Mouse (Mus musculus) MEL (cell line): Measurements from ENCODE around the gene Cenpp. TPM values are rescaled to one million over a fixed set of nuclear protein-coding genes. Genes with fewer than 3 reads are reported as not detected.

Experiments used
- DNase-seq: peaks from one replicate; pipeline ENCODE4 v3.0.0; 2011; ENCODE audit warnings: low read depth, low spot score
- H3K27ac ChIP-seq: 2 replicates; pipeline ENCODE4 v1.5.1; 2012; ENCODE audit warnings: low read depth, mild to moderate bottlenecking, control low read depth, low read length, moderate library complexity; ENCODE audit not compliant: control insufficient read depth
- H3K27me3 ChIP-seq, 2 experiments: fragments of 150-350 bp in 1 of 2; sonication (generic) in 1 of 2; 2 replicates each; pipeline ENCODE4 v1.6.1; 2012; ENCODE audit warnings: low read length in 2 of 2, mild to moderate bottlenecking in 2 of 2, improper control_type of control experiment in 1 of 2, moderate library complexity in 1 of 2; ENCODE audit not compliant: insufficient read depth in 2 of 2, control insufficient read depth in 1 of 2
- H3K36me3 ChIP-seq, 2 experiments: 2 replicates each; pipeline ENCODE4 v1.6.1; 2012 to 2014; ENCODE audit warnings: low read length in 2 of 2, improper control_type of control experiment in 1 of 2, inconsistent platforms in 1 of 2, mild to moderate bottlenecking in 1 of 2; ENCODE audit not compliant: insufficient read depth in 2 of 2, control insufficient read depth in 1 of 2
- H3K4me1 ChIP-seq, 2 experiments: fragments of 150-350 bp in 1 of 2; sonication (generic) in 1 of 2; 2 replicates each; pipeline ENCODE4 v1.6.1; 2012; ENCODE audit warnings: low read length in 2 of 2, improper control_type of control experiment in 1 of 2, mild to moderate bottlenecking in 1 of 2; ENCODE audit not compliant: insufficient read depth in 2 of 2, control insufficient read depth in 1 of 2
- H3K4me3 ChIP-seq, 2 experiments: fragments of 150-350 bp in 1 of 2; sonication (generic) in 1 of 2; 2 replicates each; pipeline ENCODE4 v1.5.1; 2012; ENCODE audit warnings: low read depth in 2 of 2, low read length in 2 of 2, mild to moderate bottlenecking in 2 of 2, moderate library complexity in 2 of 2, control low read depth in 1 of 2, improper control_type of control experiment in 1 of 2; ENCODE audit not compliant: control insufficient read depth in 1 of 2, insufficient read depth in 1 of 2
- H3K79me2 ChIP-seq: 2 replicates; pipeline ENCODE4 v1.6.1; 2012; ENCODE audit warnings: mild to moderate bottlenecking, low read length, moderate library complexity; ENCODE audit not compliant: control insufficient read depth, poor library complexity, insufficient read depth
- H3K9ac ChIP-seq: 2 replicates; pipeline ENCODE4 v1.6.1; 2012; ENCODE audit warnings: low read depth, mild to moderate bottlenecking, control low read depth, low read length, moderate library complexity; ENCODE audit not compliant: control insufficient read depth, poor library complexity, severe bottlenecking
- H3K9me3 ChIP-seq: fragments of 150-350 bp; sonication (generic); replicated peaks from 2 replicates; pipeline ENCODE4 v1.6.1; 2012; ENCODE audit warnings: mild to moderate bottlenecking, low read length, improper control_type of control experiment, moderate library complexity; ENCODE audit not compliant: insufficient read depth
- CHD1 ChIP-seq: IDR thresholded peaks from 2 replicates; pipeline ENCODE4 v1.6.1; 2012; ENCODE audit warnings: low read depth, mild to moderate bottlenecking, inconsistent platforms, low read length, improper control_type of control experiment
- CHD2 ChIP-seq: IDR thresholded peaks from 2 replicates; pipeline ENCODE4 v1.6.1; 2011; ENCODE audit warnings: low read length, improper control_type of control experiment
- CTCF ChIP-seq, 3 experiments: IDR thresholded peaks in 2 of 3; conservative IDR thresholded peaks in 1 of 3; 2 replicates each; pipeline ENCODE4 v1.5.1; 2011 to 2012; ENCODE audit warnings: low read length in 3 of 3, low read depth in 2 of 3, mild to moderate bottlenecking in 2 of 3, improper control_type of control experiment in 1 of 3, inconsistent platforms in 1 of 3, mixed read lengths in 1 of 3, moderate library complexity in 1 of 3; ENCODE audit not compliant: control insufficient read depth in 1 of 3, insufficient read depth in 1 of 3, poor library complexity in 1 of 3, severe bottlenecking in 1 of 3
- E2F4 ChIP-seq: IDR thresholded peaks from 2 replicates; pipeline ENCODE4 v1.6.1; 2011; ENCODE audit warnings: low read depth, low read length, improper control_type of control experiment, borderline replicate concordance
- EP300 ChIP-seq, 2 experiments: IDR thresholded peaks; 2 replicates each; pipeline ENCODE4 v1.6.1; 2011; ENCODE audit warnings: improper control_type of control experiment in 2 of 2, low read length in 2 of 2, low read depth in 1 of 2, mild to moderate bottlenecking in 1 of 2
- ETS1 ChIP-seq: IDR thresholded peaks from 2 replicates; pipeline ENCODE4 v1.6.1; 2012; ENCODE audit warnings: low read depth, mild to moderate bottlenecking, inconsistent platforms, low read length, improper control_type of control experiment, moderate library complexity
- GABPA ChIP-seq: IDR thresholded peaks from 2 replicates; pipeline ENCODE4 v1.6.1; 2012; ENCODE audit warnings: low read depth, mild to moderate bottlenecking, inconsistent platforms, low read length, improper control_type of control experiment, moderate library complexity
- GATA1 ChIP-seq: IDR thresholded peaks from 2 replicates; pipeline ENCODE4 v1.6.1; 2011; ENCODE audit warnings: low read depth, low read length, improper control_type of control experiment
- HCFC1 ChIP-seq: IDR thresholded peaks from 2 replicates; pipeline ENCODE4 v1.6.1; 2012; ENCODE audit warnings: low read depth, mild to moderate bottlenecking, inconsistent platforms, low read length, improper control_type of control experiment, moderate library complexity
- MAFK ChIP-seq: IDR thresholded peaks from 2 replicates; pipeline ENCODE4 v1.6.1; 2011; ENCODE audit warnings: low read depth, mild to moderate bottlenecking, low read length, improper control_type of control experiment, borderline replicate concordance
- MAZ ChIP-seq: IDR thresholded peaks from 2 replicates; pipeline ENCODE4 v1.6.1; 2012; ENCODE audit warnings: low read depth, mild to moderate bottlenecking, inconsistent platforms, low read length, improper control_type of control experiment
- MEF2A ChIP-seq: IDR thresholded peaks from 2 replicates; pipeline ENCODE4 v1.6.1; 2014; ENCODE audit warnings: low read depth, mild to moderate bottlenecking, inconsistent platforms, low read length, improper control_type of control experiment; ENCODE audit not compliant: poor library complexity, insufficient replicate concordance, severe bottlenecking; ENCODE audit errors: extremely low read depth
- MXI1 ChIP-seq: IDR thresholded peaks from 2 replicates; pipeline ENCODE4 v1.6.1; 2011; ENCODE audit warnings: mild to moderate bottlenecking, low read depth, low read length, improper control_type of control experiment
- MYC ChIP-seq: IDR thresholded peaks from 2 replicates; pipeline ENCODE4 v1.6.1; 2011; ENCODE audit warnings: low read depth, mild to moderate bottlenecking, low read length, improper control_type of control experiment, moderate library complexity
- NELFE ChIP-seq: IDR thresholded peaks from 2 replicates; pipeline ENCODE4 v1.6.1; 2011; ENCODE audit warnings: low read depth, low read length, improper control_type of control experiment
- POLR2A ChIP-seq, 2 experiments: IDR thresholded peaks; 2 replicates each; pipeline ENCODE4 v1.6.1; 2011 to 2012; ENCODE audit warnings: low read length in 2 of 2, mild to moderate bottlenecking in 2 of 2, control low read depth in 1 of 2, improper control_type of control experiment in 1 of 2, low read depth in 1 of 2, moderate library complexity in 1 of 2; ENCODE audit not compliant: control insufficient read depth in 1 of 2, insufficient read depth in 1 of 2, poor library complexity in 1 of 2
- POLR2AphosphoS2 ChIP-seq: IDR thresholded peaks from 2 replicates; pipeline ENCODE4 v1.6.1; 2011; ENCODE audit warnings: low read length, improper control_type of control experiment
- RAD21 ChIP-seq: IDR thresholded peaks from 2 replicates; pipeline ENCODE4 v1.6.1; 2011; ENCODE audit warnings: mild to moderate bottlenecking, low read depth, low read length, improper control_type of control experiment
- SIN3A ChIP-seq: IDR thresholded peaks from 2 replicates; pipeline ENCODE4 v1.6.1; 2012; ENCODE audit warnings: low read length, improper control_type of control experiment, inconsistent platforms
- SMC3 ChIP-seq: IDR thresholded peaks from 2 replicates; pipeline ENCODE4 v1.6.1; 2011; ENCODE audit warnings: low read depth, low read length, improper control_type of control experiment
- TCF12 ChIP-seq: IDR thresholded peaks from 2 replicates; pipeline ENCODE4 v1.6.1; 2014; ENCODE audit warnings: low read depth, mild to moderate bottlenecking, inconsistent platforms, low read length, improper control_type of control experiment, moderate library complexity
- UBTF ChIP-seq: IDR thresholded peaks from 2 replicates; pipeline ENCODE4 v1.6.1; 2012; ENCODE audit warnings: low read depth, mild to moderate bottlenecking, inconsistent platforms, low read length, improper control_type of control experiment, moderate library complexity, borderline replicate concordance; ENCODE audit not compliant: insufficient read depth
- USF1 ChIP-seq: IDR thresholded peaks from 2 replicates; pipeline ENCODE4 v1.6.1; 2014; ENCODE audit warnings: low read depth, mild to moderate bottlenecking, inconsistent platforms, low read length, improper control_type of control experiment, moderate library complexity
- USF2 ChIP-seq, 2 experiments: IDR thresholded peaks; 2 replicates each; pipeline ENCODE4 v1.6.1; 2011 to 2012; ENCODE audit warnings: improper control_type of control experiment in 2 of 2, low read length in 2 of 2, borderline replicate concordance in 1 of 2, inconsistent platforms in 1 of 2, low read depth in 1 of 2, mild to moderate bottlenecking in 1 of 2; ENCODE audit not compliant: insufficient read depth in 1 of 2
- ZC3H11A ChIP-seq: IDR thresholded peaks from 2 replicates; pipeline ENCODE4 v1.6.1; 2012; ENCODE audit warnings: low read depth, mild to moderate bottlenecking, inconsistent platforms, low read length, improper control_type of control experiment
- ZKSCAN1 ChIP-seq: IDR thresholded peaks from 2 replicates; pipeline ENCODE4 v1.6.1; 2012; ENCODE audit warnings: low read depth, mild to moderate bottlenecking, inconsistent platforms, low read length, improper control_type of control experiment, moderate library complexity
- ZMIZ1 ChIP-seq: IDR thresholded peaks from 2 replicates; pipeline ENCODE4 v1.6.1; 2012; ENCODE audit warnings: low read depth, mild to moderate bottlenecking, inconsistent platforms, low read length, improper control_type of control experiment, moderate library complexity
- polyA plus RNA-seq, 2 experiments: library from polyadenylated mRNA; stranded (reverse) in 1 of 2; unstranded in 1 of 2; fragments of >175 nt in 1 of 2; fragments of >200 nt in 1 of 2; gene quantifications; 2 replicates each; pipeline versions ENCODE4 v1.2.1 to v1.2.4; 2012; ENCODE audit warnings: low replicate concordance in 2 of 2, low read depth in 1 of 2; ENCODE audit not compliant: insufficient read length in 2 of 2, insufficient read depth in 1 of 2, missing spikeins in 1 of 2
- total RNA-seq: library from RNA; depleted of rRNA; stranded (reverse); fragments of 300-350 nt; gene quantifications from 2 replicates; pipeline ENCODE4 v1.2.3, GENCODE M21; 2012

Gene Cenpp
- total and polyA plus RNA-seq, 3 experiments = 13.2 to 17.9 TPM; not detected in 1

- no peaks in the 10 kb centered on the region for H3K79me2 ChIP-seq
- peak; percentile 66 for DNase-seq
Measured at GRCm38 (mm10) chr13:49559185-49559584, 93.4 kb downstream of the Cenpp start.

GRCm38 (mm10) chr13:49556924-49557323, 95.7 kb downstream of the Cenpp start:
- TF ChIP-seq MAZ = no peak

More at GRCm38 (mm10) chr13:49559185-49559584, 93.4 kb downstream of the Cenpp start:
- H3K27ac ChIP-seq = no peak overlapping the region
- peaks cover 0 to 10% of the 10 kb centered on the region in 2 experiments; a peak in 2 of 4 replicates for H3K36me3 ChIP-seq
- no peak overlapping the region for H3K9ac ChIP-seq
- TF ChIP-seq POLR2AphosphoS2 (no peak), USF2 (IDR thresholded peaks at IDR 0.05; ENCODE audit: borderline replicate concordance in 1 of 2, insufficient read depth in 1 of 2, low read depth in 1 of 2, low read length in 2 of 2) (no peak), SIN3A (0 out of 2 replicates have a peak, but pooled peaks have one; percentile 22), UBTF (no peak), USF1 (no peak), GABPA (no peak), TCF12 (no peak), GATA1 (no peak), EP300 (IDR thresholded peaks at IDR 0.05; ENCODE audit: low read depth in 1 of 2, low read length in 2 of 2) (no peak), MAFK (no peak), CTCF (IDR thresholded peaks at IDR 0.05 in 2 of 3, conservative IDR thresholded peaks at IDR 0.05 in 1 of 3; ENCODE audit: control insufficient read depth in 1 of 3, insufficient read depth in 1 of 3, low read depth in 2 of 3, low read length in 3 of 3, poor library complexity in 1 of 3, severe bottlenecking in 1 of 3) (peak; percentile 45 to 79 (median 76)), ZKSCAN1 (no peak), ZC3H11A (peak; percentile 62), ETS1 (no peak), NELFE (no peak), MAZ (no peak), CHD1 (no peak), SMC3 (peak; percentile 81), MYC (no peak), CHD2 (no peak), ZMIZ1 (no peak), HCFC1 (no peak), MEF2A (no peak), RAD21 (peak; percentile 73), POLR2A (IDR thresholded peaks at IDR 0.05; ENCODE audit: control insufficient read depth in 1 of 2, insufficient read depth in 1 of 2, low read depth in 1 of 2, low read length in 2 of 2, poor library complexity in 1 of 2) (no peak), E2F4 (no peak), MXI1 (no peak)
- H3K27me3 ChIP-seq = no peaks in the 10 kb centered on the region
- peaks cover 6 to 8% of the 10 kb centered on the region in 2 experiments for H3K4me1 ChIP-seq
- H3K9me3 ChIP-seq = no peaks in the 10 kb centered on the region
- H3K4me3 ChIP-seq = no peak overlapping the region

More at GRCm38 (mm10) chr13:49556924-49557323, 95.7 kb downstream of the Cenpp start:
- peaks cover 6 to 11% of the 10 kb centered on the region in 2 experiments for H3K4me1 ChIP-seq
- no peak overlapping the region for H3K9ac ChIP-seq
- H3K79me2 ChIP-seq = 0 out of 2 replicates have a peak, but pooled peaks cover 1% of the 10 kb centered on the region
- no peak for DNase-seq
- H3K27ac ChIP-seq = no peak overlapping the region
- peaks cover 0 to 10% of the 10 kb centered on the region in 2 experiments; a peak in 2 of 4 replicates for H3K36me3 ChIP-seq
- no peak overlapping the region for H3K4me3 ChIP-seq
- H3K9me3 ChIP-seq = no peaks in the 10 kb centered on the region
- no peaks in the 10 kb centered on the region for H3K27me3 ChIP-seq
